Mouse (Mus musculus) C3H10T1/2 (cell line): ENCODE data around the gene Brdt. TPM values are rescaled to one million over a fixed set of nuclear protein-coding genes. Genes with fewer than 3 reads are reported as not detected.

ENCODE experiments used
- polyA plus RNA-seq, 2 experiments: library from polyadenylated mRNA; unstranded; fragments of >200 nt; fragmentation: generic; extraction: Trizol; gene quantifications; one replicate each; pipeline ENCODE4 v1.2.1; 2012; ENCODE audit warnings: missing spikeins in 2 of 2

The Brdt gene
- polyA plus RNA-seq: 1 to 10 TPM in 1 of 2 experiments, under 1 TPM in 1; 0.02 to 1.1 TPM

GRCm38 (mm10) chr5:107330916-107331421, at the start of gene Brdt:
Gene Brdt (plus strand): TSS chr5:107331159.

DNA sequence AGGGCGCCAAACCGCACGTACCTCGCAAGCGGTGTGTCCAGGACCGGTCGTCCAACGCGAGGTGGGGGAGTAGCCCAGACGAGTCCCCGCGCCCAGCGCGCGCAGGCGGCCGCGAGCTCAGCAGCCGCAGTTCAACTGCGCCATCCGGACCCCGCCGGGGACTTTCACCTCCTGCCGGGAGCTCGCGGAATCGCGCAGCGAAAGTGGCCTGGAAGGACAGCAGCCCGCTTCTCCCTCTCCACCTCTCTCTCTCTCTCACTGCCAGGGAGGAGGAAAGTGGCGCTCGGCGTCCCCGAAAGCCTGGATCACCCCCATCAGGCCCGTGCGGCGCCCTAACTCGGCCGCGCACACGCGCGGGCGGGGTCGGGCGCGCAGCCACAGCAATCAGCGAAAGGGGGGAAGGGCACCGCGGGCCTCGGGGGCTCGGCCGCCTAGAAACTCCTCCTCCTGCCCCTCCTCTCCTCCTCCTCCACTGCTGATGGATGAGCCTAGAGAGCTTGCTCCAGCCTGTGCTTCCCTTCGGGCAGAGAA, 41.7 kb upstream of the Brdt start, which contains the start of gene Tgfbr3:
Gene Tgfbr3 (minus strand): TSS at position 396 of the 531 bp plus-strand sequence.

GRCm38 (mm10) chr5:107402436-107402835, 71.5 kb downstream of the Brdt start, which contains the start of gene Ephx4:
Gene Ephx4 (plus strand): TSS chr5:107402736.

DNA sequence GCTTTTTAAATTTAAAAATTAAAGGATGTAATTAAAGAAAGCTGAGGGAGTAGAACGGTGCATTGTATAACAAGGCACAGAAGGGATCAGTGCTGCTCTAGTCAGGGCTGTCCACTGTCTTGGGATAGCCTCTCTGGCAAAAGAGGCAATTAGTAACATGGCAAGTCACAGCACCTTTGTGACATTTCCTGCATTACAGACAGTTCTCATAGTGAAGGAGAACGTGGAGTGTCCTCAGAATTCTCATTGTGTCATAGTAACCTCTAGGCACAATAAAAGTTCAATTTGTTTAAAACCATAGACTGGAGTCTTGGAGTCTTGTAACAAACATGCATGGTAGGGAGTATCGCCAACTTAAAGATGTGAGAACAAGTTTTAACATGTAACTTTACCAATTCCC, 100.3 kb downstream of the Brdt start, which contains the start of gene Lpcat2b:
Gene Lpcat2b (plus strand): TSS at position 301 of the 400 bp plus-strand sequence.

Other genes with a start within 250 kb of the Brdt start
- 10 to 100 TPM in 1 of 2 experiments, under 1 TPM in 1; 0.70 to 12.9 TPM for gene Tgfbr3, start 41.5 kb upstream of the Brdt start, polyA plus RNA-seq
- under 1 TPM in 1 of 2 experiments, not detected in 1; 0.12 TPM for gene Ephx4, start 71.6 kb downstream of the Brdt start, polyA plus RNA-seq
- not detected for gene Lpcat2b, start 100.4 kb downstream of the Brdt start, polyA plus RNA-seq
- gene Btbd8, start 106.8 kb downstream of the Brdt start, polyA plus RNA-seq: under 1 TPM; 0.04 to 0.54 TPM
- gene Gm42669, start 176.5 kb downstream of the Brdt start, polyA plus RNA-seq: under 1 TPM in 1 of 2 experiments, not detected in 1; 0.14 TPM
- gene 1700028K03Rik, start 203.6 kb downstream of the Brdt start, polyA plus RNA-seq: under 1 TPM in 1 of 2 experiments, not detected in 1; 0.02 TPM